Mouse (Mus musculus): ENCODE data around the gene Angptl6. TPM values are rescaled to one million over a fixed set of nuclear protein-coding genes. Genes with fewer than 3 reads are reported as not detected.

Angptl6 gene
- polyA plus RNA-seq, 1 experiment, result 3.6 TPM

GRCm38 (mm10) chr9:20891339-20892103 lies 12.0 kb upstream of the Angptl6 start:
- WGBS, result 74% methylated on average over 26 of the region's 26 CpGs
- Histone ChIP-seq H3K27ac (ENCODE audit: insufficient read depth, low read depth, low read length) (no peak overlapping the region), H3K4me1 (ENCODE audit: control insufficient read depth, insufficient read depth, low read length) (peaks cover 2% of the 10 kb centered on the region; the same call in 1 of the 2 replicates), H3K4me3 (ENCODE audit: insufficient read depth, low read depth, low read length) (no peak overlapping the region), H3K27me3 (replicated peaks; ENCODE audit: control insufficient read depth, insufficient read depth, low read length) (no peaks in the 10 kb centered on the region), H3K36me3 (ENCODE audit: control insufficient read depth, insufficient read depth, low read length) (peaks cover 4% of the 10 kb centered on the region)
- no peak for TF ChIP-seq CTCF (conservative IDR thresholded peaks at IDR 0.05; ENCODE audit: insufficient read depth, insufficient read length, low read depth, low read length)
- TF ChIP-seq POLR2A (IDR thresholded peaks at IDR 0.05; ENCODE audit: low read depth, low read length), result no peak
- no peak for DNase-seq

DNA sequence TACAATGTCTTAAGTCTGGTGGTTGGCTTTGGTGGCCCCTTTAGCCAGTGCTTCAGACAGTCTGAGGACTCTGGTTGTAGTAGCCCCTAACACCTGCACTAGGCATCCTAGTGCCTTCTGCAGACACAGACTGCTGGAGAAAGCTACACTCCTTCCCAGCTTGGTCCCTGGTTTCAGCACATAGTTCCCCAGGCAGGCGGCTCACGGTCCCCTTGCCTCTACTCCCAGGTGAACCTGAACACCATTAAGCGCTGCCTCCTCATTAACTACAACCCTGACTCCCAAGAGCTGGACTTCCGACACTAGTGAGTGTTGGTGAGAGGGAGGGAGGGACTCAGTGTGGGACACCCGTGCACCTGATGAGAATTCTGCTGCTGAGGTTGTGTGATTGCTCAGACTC lies 10.9 kb upstream of the Angptl6 start:
- Histone ChIP-seq H3K27me3 (replicated peaks; ENCODE audit: control insufficient read depth, insufficient read depth, low read length) (no peaks in the 10 kb centered on the region), H3K4me3 (ENCODE audit: insufficient read depth, low read depth, low read length) (no peak overlapping the region), H3K27ac (ENCODE audit: insufficient read depth, low read depth, low read length) (no peak overlapping the region), H3K36me3 (ENCODE audit: control insufficient read depth, insufficient read depth, low read length) (peaks cover 4% of the 10 kb centered on the region), H3K4me1 (ENCODE audit: control insufficient read depth, insufficient read depth, low read length) (peaks cover 2% of the 10 kb centered on the region; the same call in 1 of the 2 replicates)
- TF ChIP-seq POLR2A (IDR thresholded peaks at IDR 0.05; ENCODE audit: low read depth, low read length) (no peak), CTCF (conservative IDR thresholded peaks at IDR 0.05; ENCODE audit: insufficient read depth, insufficient read length, low read depth, low read length) (no peak)
- DNase-seq, result no peak
- WGBS, result 90% methylated on average over 5 of the region's 5 CpGs

- H3K36me3 ChIP-seq (ENCODE audit: control insufficient read depth, insufficient read depth, low read length), result peaks cover 4% of the 10 kb centered on the region
- H3K27me3 ChIP-seq (replicated peaks; ENCODE audit: control insufficient read depth, insufficient read depth, low read length), result no peaks in the 10 kb centered on the region
- WGBS, result 80% methylated on average over 29 of the region's 29 CpGs
- TF ChIP-seq CTCF (conservative IDR thresholded peaks at IDR 0.05; ENCODE audit: insufficient read depth, insufficient read length, low read depth, low read length) (no peak), POLR2A (IDR thresholded peaks at IDR 0.05; ENCODE audit: low read depth, low read length) (no peak)
- no peak overlapping the region for H3K4me3 ChIP-seq (ENCODE audit: insufficient read depth, low read depth, low read length)
- H3K27ac ChIP-seq (ENCODE audit: insufficient read depth, low read depth, low read length), result no peak overlapping the region
- no peak for DNase-seq
- H3K4me1 ChIP-seq (ENCODE audit: control insufficient read depth, insufficient read depth, low read length), result peaks cover 2% of the 10 kb centered on the region; the same call in 1 of the 2 replicates
Measured at GRCm38 (mm10) chr9:20889185-20890141, 9.9 kb upstream of the Angptl6 start.

DNA sequence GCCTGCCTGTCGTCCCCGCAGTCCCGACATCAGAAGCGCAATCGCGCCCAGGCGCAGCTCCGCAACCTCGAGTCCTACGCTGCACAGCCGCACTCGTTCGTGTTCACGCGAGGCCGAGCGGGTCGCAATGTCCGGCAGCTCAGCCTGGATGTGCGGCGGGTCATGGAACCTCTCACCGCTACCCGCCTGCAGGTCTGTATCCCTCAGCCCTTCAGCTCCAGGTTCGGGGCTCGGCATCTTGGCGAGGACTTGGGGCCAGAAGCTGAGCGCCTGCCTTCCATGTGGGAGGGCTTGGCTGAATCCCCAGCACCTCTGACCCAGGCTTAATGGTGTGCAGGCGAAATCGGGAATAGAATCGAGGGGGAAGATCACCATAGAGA lies 8.8 kb upstream of the Angptl6 start:
- H3K4me1 ChIP-seq (ENCODE audit: control insufficient read depth, insufficient read depth, low read length), result peaks cover 2% of the 10 kb centered on the region; the same call in 1 of the 2 replicates
- no peak for TF ChIP-seq POLR2A (IDR thresholded peaks at IDR 0.05; ENCODE audit: low read depth, low read length)
- no peak for TF ChIP-seq CTCF (conservative IDR thresholded peaks at IDR 0.05; ENCODE audit: insufficient read depth, insufficient read length, low read depth, low read length)
- no peak for DNase-seq
- peak overlapping the region; percentile 84 for H3K4me3 ChIP-seq (ENCODE audit: insufficient read depth, low read depth, low read length)
- WGBS, result under 1% methylated on average over 30 of the region's 30 CpGs
- H3K36me3 ChIP-seq (ENCODE audit: control insufficient read depth, insufficient read depth, low read length), result peaks cover 4% of the 10 kb centered on the region
- no peaks in the 10 kb centered on the region for H3K27me3 ChIP-seq (replicated peaks; ENCODE audit: control insufficient read depth, insufficient read depth, low read length)
- H3K27ac ChIP-seq (ENCODE audit: insufficient read depth, low read depth, low read length), result no peak overlapping the region

DNA sequence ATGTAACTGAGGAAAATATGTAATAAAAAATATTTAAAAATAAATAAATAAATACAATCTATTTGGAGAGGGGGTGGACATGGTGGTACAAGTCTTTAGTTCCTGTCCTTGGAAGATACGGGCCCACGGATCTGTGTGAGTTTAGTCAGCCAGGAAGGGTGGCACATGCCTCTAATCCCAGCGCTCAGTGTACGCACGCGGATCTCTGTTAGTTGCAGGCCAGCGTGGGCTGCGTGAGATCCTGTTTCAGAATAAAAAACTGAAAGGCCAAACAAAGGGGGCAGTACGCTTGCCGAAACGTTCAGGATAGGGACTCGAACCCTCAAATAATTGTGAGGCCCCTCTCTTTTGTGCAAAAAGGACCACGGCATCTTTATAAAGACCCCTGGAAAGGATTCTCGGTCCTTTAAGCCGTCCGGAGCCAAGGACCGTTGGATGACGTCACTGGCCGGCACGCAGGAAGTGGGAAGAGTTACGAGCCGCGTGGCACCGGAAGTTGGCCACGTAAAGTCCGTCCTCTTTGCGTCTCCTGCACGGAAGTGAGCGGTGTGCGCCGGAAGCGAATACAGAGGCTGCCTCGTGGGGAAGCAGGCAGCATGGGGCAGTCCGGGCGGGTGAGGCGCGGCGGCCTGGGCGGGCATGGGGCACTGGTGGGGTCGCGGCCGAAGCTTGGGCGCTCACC lies 8.3 kb upstream of the Angptl6 start, which contains the start of gene Ppan:
TSS of gene Ppan (plus strand) at position 472 of the 682 bp plus-strand sequence.
- Histone ChIP-seq H3K4me1 (ENCODE audit: control insufficient read depth, insufficient read depth, low read length) (peaks cover 2% of the 10 kb centered on the region; the same call in 1 of the 2 replicates), H3K27ac (ENCODE audit: insufficient read depth, low read depth, low read length) (peak within 1 kb of the TSS; percentile 90), H3K27me3 (replicated peaks; ENCODE audit: control insufficient read depth, insufficient read depth, low read length) (no peaks in the 10 kb centered on the region), H3K4me3 (ENCODE audit: insufficient read depth, low read depth, low read length) (peak within 1 kb of the TSS; percentile 84), H3K36me3 (ENCODE audit: control insufficient read depth, insufficient read depth, low read length) (peaks cover 4% of the 10 kb centered on the region)
- DNase-seq, result peak; percentile 98
- under 1% methylated on average over 43 of the region's 43 CpGs for WGBS
- peak; percentile 58 for TF ChIP-seq POLR2A (IDR thresholded peaks at IDR 0.05; ENCODE audit: low read depth, low read length)
- no peak for TF ChIP-seq CTCF (conservative IDR thresholded peaks at IDR 0.05; ENCODE audit: insufficient read depth, insufficient read length, low read depth, low read length)

DNA sequence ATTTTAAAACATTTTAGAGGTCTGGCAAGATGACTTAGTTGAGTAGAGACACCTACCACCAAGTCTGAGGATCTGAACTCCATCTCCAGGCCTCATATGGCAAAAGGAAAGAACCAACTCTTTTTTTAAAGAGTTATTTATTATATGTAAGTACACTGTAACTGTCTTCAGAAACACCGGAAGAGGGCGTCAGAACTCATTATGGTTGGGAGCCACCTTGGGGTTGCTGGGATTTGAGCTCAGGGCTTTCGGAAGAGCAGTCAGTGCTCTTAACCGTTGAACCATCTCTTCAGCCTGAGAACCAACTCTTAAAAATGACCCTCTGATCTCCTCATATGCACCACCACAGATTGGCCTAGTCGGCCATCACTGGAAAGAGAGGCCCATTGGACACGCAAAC lies 7.7 kb upstream of the Angptl6 start:
- Histone ChIP-seq H3K4me1 (ENCODE audit: control insufficient read depth, insufficient read depth, low read length) (peaks cover 2% of the 10 kb centered on the region; the same call in 1 of the 2 replicates), H3K27ac (ENCODE audit: insufficient read depth, low read depth, low read length) (no peak overlapping the region), H3K36me3 (ENCODE audit: control insufficient read depth, insufficient read depth, low read length) (peaks cover 4% of the 10 kb centered on the region), H3K27me3 (replicated peaks; ENCODE audit: control insufficient read depth, insufficient read depth, low read length) (no peaks in the 10 kb centered on the region), H3K4me3 (ENCODE audit: insufficient read depth, low read depth, low read length) (no peak overlapping the region)
- 91% methylated on average over 6 of the region's 6 CpGs for WGBS
- DNase-seq, result no peak
- TF ChIP-seq CTCF (conservative IDR thresholded peaks at IDR 0.05; ENCODE audit: insufficient read depth, insufficient read length, low read depth, low read length) (no peak), POLR2A (IDR thresholded peaks at IDR 0.05; ENCODE audit: low read depth, low read length) (no peak)

Data from kidney, adult 2 months (tissue).